Mouse (Mus musculus) kidney, adult 11 months (tissue): ENCODE measurements at regions not wholly inside any gene's neighbourhood (a gene's known extent, or its start where the extent isn't known, plus 50 kb on each side); places are given as distances from the start of the nearest gene placed in this dataset.

ENCODE experiments used
- DNase-seq: peaks from one replicate; pipeline ENCODE4 v3.0.0; 2022

DNA sequence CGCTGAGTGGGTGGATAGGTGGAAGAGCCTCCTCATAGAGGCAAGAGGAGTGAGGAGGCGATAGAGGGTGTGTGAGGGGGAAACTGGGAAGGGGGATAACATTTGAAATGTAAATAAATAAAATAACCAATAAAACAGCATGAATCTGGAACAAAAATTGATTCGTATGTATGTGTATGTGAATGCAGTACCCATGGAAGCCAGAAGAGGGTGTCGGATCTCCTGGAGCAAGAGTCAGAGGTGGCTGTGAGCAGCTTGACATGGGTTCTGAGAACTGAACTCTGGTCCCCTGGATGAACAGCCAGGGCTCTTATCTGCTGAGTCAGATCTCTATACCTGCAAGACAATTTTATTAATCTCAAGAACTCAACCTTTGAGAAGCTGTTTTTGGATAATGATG, 81.4 kb downstream of the Tfap2b start:
- DNase-seq, result no peak

DNA sequence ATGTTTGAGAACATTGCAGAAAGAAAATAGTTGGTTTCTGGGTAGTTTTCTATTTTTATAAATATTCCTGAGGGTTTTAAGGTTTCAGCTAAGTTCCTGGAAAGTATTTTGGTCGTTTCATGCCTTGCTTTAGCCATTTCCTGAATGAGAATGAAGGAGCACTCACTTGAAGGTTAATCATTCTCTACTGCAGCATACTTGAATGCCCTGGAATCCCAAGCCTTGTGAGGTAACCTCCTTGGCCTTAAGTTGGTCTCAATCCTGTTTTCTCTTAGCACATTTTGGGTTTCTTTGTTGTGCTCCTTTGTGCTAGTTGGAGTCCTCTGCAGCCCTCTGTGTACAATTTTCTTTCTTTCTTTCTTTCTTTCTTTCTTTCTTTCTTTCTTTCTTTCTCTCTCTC, 112.9 kb downstream of the Tfap2b start:
- peak; percentile 23 for DNase-seq

DNA sequence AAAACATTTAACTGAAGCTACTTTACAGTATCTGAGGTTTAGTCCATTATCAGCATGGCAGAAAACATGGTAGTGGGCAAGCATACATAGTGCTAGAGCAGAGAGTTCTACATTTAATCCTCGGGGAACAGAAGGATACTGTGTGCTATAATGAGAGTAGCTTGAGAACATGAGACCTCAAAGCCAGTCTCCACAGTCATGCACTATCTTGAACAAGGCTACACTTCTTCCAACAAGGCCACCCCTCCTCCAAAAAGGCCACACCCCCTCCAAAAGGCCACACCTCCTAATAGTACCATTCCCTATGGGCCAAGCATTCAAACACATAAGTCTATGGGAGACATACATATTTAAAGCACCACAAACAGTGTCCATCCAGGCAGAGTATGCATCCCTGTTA, 127.3 kb downstream of the Tfap2b start:
- no peak for DNase-seq

DNA sequence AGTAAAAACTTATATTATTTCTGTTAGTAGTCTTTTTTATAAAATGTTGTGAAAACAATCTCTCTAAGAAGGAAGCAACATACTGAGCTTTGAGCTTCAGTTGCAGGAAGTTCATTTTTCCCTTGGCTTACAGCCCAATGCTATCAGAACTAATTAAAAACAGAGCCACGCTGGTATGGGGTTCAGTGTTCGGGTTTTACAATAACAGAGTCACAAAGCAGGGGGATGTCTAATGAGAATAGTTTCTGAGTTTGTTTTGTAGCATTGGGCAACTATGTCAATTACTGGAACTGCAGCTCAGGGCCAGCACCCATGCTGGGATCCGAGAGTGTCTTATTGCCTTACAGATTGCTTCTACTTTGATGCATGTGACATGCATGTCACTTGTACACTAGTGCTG, 128.5 kb downstream of the Tfap2b start:
- DNase-seq, result no peak

DNA sequence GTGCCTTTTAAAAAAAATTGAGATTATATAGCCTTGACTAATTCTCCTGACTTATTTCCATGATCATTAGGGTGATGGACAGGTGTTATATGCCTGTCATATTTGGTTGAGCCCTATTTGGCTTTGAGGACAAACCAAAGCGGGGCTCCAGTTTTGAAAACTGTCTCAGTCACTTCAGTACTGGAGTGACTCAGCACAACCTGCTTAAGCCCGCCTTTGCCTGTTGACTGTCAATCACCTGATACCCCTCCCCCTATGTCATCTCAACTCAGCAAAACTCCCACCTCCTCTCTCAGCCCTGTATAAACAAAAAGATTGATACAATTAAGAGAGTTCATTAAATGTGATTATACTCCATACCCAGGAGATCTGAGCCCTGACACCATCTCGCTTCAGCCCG, 135.7 kb downstream of the Tfap2b start:
- no peak for DNase-seq

DNA sequence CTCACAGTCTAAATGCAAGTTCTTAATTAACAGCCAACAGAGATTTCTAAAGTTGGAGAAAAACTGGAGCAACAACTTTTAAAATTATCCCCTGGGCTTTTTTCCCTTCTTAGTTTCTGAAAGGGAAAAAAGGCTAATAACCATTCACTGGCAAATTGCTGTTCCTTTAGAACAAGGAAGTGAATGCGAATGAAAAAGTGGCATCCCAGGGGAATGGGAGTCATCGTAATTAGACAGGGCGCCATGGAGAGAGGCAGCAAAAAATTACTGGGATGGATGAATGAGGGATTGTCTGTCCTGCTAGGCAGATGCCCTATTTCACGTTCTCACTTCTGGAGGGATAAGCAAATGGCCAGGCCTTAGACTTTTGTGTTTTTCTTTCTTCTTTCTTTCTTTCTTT, 141.8 kb downstream of the Tfap2b start:
- no peak for DNase-seq

DNA sequence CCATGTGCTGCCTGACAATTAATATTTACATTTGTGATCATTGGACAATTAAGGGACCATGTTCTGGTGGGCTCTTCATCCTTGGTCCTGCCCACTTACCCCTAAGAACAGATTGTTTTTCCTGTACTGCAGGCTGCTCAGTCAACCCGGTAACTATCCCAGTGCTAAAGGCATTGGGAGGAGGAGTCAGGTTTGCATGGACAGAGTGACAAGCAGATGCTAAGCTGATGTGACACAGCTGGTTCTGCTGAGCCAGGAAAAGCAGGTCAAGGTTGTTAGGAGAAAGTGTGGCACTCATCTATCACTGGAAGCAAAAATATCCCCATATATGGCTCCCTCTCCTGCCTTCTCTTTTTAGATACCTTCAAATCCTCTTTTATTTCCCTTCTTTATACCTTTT, 176.1 kb downstream of the Tfap2b start:
- DNase-seq, result no peak

DNA sequence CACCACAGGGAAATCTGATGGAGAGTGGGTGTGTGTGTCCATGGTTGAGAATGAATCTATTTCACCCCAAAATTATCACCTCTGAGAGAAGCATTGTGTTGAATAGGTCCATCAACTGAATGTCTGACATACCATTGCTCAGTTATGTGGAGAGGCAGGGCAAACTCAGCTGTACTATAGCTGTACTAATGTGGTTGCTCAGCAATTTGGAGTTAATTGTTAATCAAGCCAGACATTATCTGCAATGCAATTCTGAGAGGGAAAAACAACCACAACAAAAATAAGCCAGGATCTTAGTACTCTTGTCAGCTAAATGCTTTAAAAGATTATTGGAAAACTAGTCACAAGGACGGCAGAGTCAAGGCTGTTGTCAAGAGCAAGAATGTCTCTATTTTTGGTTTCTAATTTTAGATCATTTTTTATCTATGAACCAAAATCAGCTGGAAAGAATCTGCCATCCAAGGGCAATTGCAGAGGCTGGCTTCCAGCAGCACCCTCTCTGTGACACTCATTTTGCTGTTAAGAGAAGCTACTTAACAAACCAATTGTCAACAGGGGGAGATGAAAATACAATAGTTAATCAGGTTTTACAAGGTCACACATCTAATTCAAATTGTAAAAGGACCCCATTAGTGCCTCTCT, 180.3 kb downstream of the Tfap2b start:
- peak; percentile 37 for DNase-seq

DNA sequence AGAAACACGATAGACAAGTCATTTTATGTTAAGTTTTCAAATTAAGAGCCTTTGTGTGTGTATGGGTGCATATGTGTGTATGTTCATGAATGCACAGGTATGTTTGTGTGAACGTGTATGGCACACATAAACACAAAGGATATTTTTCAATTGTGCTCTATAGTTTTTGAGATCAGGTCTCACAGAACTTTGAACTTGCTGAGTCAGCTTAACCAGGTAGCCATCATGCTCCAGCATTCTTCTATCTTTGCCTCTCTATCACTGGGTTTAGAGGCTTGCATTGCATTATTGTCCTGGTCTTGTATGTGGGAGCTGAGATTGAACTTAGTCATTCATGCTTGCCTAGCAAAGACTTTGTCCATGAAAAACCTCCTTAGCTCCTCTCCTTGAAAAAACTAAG, 198.8 kb downstream of the Tfap2b start:
- DNase-seq, result no peak

DNA sequence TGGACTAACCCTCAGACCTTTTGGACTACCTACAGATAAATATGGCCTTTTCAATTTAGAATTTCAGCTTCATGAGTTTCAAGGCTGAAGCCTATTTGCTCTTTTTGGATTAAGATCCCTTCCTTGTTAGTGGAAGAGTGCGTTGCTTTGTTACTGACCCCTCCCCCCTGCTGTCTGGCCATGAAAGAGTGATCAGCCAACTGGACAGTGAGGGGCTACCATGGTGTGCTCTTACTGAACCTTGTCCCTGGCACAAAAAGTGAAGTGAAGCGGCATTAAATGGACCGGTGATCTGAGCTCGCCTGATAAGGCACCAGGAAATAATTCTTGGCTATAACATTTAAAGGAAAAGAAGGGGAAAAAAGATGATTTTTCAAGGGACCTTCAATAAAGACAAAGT, 203.6 kb downstream of the Tfap2b start:
- no peak for DNase-seq

DNA sequence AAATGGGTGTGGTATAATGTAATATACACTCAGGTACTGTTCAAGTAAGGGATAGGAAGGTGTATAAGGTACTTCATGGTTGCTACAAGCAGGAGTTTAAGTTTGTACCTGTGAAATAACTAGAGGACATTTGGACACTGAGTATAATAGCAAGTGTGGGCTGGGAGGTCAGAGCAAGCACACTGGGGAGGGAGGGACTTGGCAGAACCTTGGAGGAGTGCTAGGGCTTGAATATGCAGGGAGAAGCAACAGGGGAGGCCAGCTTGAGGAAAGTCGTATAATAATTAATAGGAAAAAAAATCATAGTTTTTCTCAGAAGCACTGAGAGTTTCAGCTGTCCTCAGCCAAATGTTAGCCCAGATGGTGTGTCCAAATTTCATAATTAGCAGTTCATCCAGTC, 212.4 kb downstream of the Tfap2b start:
- peak; percentile 53 for DNase-seq

DNA sequence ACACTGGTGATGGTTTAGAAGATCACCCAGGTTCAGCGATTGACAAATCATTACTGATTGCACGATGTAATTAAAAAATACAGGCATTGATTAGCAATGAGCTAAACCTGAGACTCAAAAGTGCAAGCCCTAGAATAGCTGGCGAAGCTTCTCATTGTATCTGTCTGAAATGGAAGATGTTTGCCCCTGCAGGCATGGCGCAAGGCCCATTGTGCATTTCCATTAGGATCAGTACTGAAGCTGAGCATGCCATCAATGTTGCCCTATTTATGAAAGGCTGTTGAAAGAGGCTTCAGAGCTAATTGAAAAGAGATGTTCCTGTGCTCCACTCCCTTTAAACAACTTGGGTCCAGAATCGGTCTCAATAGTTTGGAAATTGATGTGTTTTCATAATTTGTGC, 242.1 kb downstream of the Tfap2b start:
- DNase-seq, result no peak

DNA sequence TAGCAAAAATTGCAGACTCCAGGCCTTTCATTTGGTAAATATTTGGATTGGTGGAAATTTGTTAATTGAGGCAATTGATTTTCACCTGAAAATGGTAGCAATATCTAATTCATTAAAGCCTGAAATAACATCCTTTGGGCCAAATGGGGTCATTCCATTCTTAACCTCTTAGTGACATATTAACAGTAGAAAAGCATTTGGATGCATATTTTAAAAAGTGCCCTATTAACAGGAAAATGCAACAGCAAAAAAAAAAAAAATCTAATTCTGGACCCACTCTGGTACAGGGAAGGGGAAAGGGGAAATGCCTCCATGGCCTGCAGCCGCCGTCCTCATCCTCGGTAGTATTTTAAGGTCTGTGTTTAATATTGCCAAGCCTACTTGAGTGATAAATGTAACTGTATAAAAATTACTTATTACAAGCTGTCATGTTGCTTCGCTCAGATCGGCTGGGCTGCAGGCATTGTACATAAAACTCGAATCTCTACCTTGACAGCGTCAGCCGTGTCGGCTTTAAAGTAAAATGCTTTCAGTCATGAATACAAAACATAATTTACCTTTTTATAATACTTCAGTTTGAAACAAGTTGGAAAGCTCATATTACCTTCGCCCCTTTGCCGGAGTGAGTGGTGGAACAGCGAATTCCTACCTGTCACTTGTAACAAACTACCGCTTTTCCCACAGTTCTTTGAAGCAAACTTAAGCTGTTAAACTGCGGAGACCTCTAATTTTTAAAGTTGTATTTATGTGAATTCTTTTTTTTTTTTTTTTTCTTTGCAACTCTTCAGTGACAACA, 250.1 kb downstream of the Tfap2b start:
- peak; percentile 35 for DNase-seq

DNA sequence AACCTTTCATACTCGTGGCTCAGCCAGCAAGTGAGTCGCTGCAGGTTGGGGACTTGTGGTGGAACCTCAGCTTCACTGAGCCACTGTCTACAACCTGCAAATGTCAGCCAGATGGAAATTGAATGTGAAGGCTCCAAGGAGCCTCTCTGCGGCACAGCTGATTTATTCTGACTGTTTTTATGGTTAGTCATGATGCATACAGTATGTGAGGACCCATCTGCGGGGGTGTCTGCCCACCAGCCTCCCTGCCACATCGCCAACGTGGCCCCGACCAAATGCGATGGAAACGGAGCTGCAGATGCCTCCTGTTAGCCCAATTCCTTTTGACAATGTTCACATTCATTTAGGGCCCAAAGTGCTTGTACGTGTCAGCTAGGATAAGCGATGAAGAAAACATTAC, 251.2 kb downstream of the Tfap2b start:
- DNase-seq, result no peak

DNA sequence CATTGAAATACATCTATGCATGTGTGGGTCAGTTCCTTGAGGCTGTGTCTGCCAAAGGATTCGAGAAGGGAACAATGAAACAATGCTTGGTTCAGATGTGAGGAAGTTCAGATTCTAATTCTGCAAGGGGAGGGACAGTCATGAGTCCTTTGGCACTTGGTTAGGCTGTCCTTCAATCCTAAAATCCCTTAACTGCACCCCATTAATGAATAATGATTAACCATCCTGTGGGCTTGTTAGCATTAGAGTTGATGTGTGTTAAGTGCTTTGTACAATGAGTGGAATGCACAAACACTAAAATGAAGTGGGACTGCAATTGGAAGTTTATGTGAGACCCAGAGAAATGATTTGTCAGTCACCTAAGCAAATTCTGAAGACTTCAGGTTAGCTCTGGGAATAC, 264.8 kb downstream of the Tfap2b start:
- peak; percentile 32 for DNase-seq
